Mouse (Mus musculus) granulocyte monocyte progenitor cell, adult 5-6 weeks (primary cell): ENCODE measurements around the gene Tspan4. TPM values are rescaled to one million over a fixed set of nuclear protein-coding genes. Genes with fewer than 3 reads are reported as not detected.

Source experiments
- ATAC-seq: replicated peaks from 2 replicates; pipeline ENCODE4 v1.8.0; 2016; ENCODE audit warnings: mild to moderate bottlenecking, moderate TSS enrichment, inconsistent platforms; ENCODE audit not compliant: poor library complexity, severe bottlenecking
- total RNA-seq, 2 experiments: library from RNA; stranded (forward) in 1 of 2; stranded (reverse) in 1 of 2; fragments of 200-712, 200-1000 nt in 1 of 2; fragments of >200 nt in 1 of 2; fragmentation: Nextera tagmentation in 1 of 2; gene quantifications; 2 replicates each; pipeline ENCODE4 v1.2.3; 2014 to 2017

Gene Tspan4
- total RNA-seq, 2 experiments from 2014 or later = 42.6 to 50.4 TPM

GRCm38 (mm10) chr7:141460001-141460390, 15.0 kb upstream of the Tspan4 start:
- no peak for ATAC-seq

- ATAC-seq = peak; percentile 53
Observed at GRCm38 (mm10) chr7:141460391-141461113, 14.5 kb upstream of the Tspan4 start, which contains the start of gene Cracr2b. Cracr2b (plus strand) TSS chr7:141461094.

GRCm38 (mm10) chr7:141461521-141462332, 13.3 kb upstream of the Tspan4 start:
- peak; percentile 6; the same call in 1 of the 2 replicates for ATAC-seq

GRCm38 (mm10) chr7:141462333-141462821, 12.7 kb upstream of the Tspan4 start:
- no peak for ATAC-seq

- ATAC-seq = 0 out of 2 replicates have a peak, but pooled peaks have one; percentile 1
Observed at GRCm38 (mm10) chr7:141463824-141464602, 11.0 kb upstream of the Tspan4 start.

GRCm38 (mm10) chr7:141464603-141465201, 10.3 kb upstream of the Tspan4 start:
- ATAC-seq = peak; percentile 15

- ATAC-seq = no peak
Observed at GRCm38 (mm10) chr7:141465388-141466044, 9.5 kb upstream of the Tspan4 start.

- ATAC-seq = no peak
Observed at GRCm38 (mm10) chr7:141466045-141466394, 9.0 kb upstream of the Tspan4 start.

GRCm38 (mm10) chr7:141466607-141467148, 8.4 kb upstream of the Tspan4 start:
- no peak for ATAC-seq

- ATAC-seq = peak; percentile 60
Observed at GRCm38 (mm10) chr7:141467230-141468030, 7.6 kb upstream of the Tspan4 start, which contains the start of gene Cd151. Cd151 (plus strand) TSS chr7:141467392.

- ATAC-seq = no peak
Observed at GRCm38 (mm10) chr7:141468164-141468521, 6.9 kb upstream of the Tspan4 start.

GRCm38 (mm10) chr7:141468522-141469211, 6.4 kb upstream of the Tspan4 start:
- peak; percentile 58 for ATAC-seq

GRCm38 (mm10) chr7:141469352-141469751, 5.7 kb upstream of the Tspan4 start:
- ATAC-seq = no peak

GRCm38 (mm10) chr7:141469901-141470636, 5.0 kb upstream of the Tspan4 start:
- no peak for ATAC-seq

- no peak for ATAC-seq
Observed at GRCm38 (mm10) chr7:141470637-141470944, 4.4 kb upstream of the Tspan4 start.

- no peak for ATAC-seq
Observed at GRCm38 (mm10) chr7:141471236-141471635, 3.8 kb upstream of the Tspan4 start.

GRCm38 (mm10) chr7:141472226-141472625, 2.8 kb upstream of the Tspan4 start:
- no peak for ATAC-seq
